22 mouse cellular contexts compared by ENCODE assay signal in the genomic region with DNA sequence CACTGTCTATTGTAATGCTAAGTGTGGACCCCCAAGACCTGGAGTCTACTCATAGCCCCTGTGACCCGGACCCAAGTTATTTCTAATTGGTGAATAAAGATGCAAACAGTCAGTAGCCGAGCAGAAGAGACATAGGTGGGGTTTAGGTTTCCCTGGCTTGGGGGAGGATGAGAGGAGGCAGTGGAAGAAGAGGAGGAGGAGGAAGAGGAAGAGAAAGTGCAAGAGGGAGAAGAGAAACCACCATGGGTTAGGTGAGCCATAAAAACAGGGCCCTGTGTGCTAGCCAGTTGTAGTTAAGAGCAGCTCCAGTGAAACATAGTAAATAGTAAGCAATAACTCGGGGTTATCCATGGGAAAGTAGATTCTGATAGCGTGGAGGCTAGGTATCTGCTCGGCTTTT. TPM values are rescaled to one million over a fixed set of nuclear protein-coding genes. Genes with fewer than 3 reads are reported as not detected.
DNase-seq lines count a peak whose midpoint lies in the region; ATAC-seq and TF ChIP-seq lines count a peak whose summit lies in the region.
"Had no signal": no experiment of that assay in that cellular context is flagged by ENCODE, and none has a peak within 500 bp of the region (broad histone marks: within the 10 kb centered on the region; RNA-seq: fewer than 3 reads in every experiment).

No protein-coding gene starts in this region.

- H3K27me3 ChIP-seq in CH12.LX (replicated peaks) = no peaks in the 10 kb centered on the region
- H3K27me3 ChIP-seq in splenic B cell, adult 2 months (ENCODE audit: control insufficient read depth, insufficient read depth, low read length, poor library complexity, severe bottlenecking) = no peaks in the 10 kb centered on the region
- H3K27me3 ChIP-seq in kidney, embryonic 16.5 days (ENCODE audit: insufficient read depth, low read length) = no peaks in the 10 kb centered on the region
- H3K27me3 ChIP-seq: embryonic facial prominence, embryonic 12.5 days; forebrain, embryonic 12.5 days had no signal

- TF ChIP-seq POLR2A in CH12.LX (IDR thresholded peaks at IDR 0.05; ENCODE audit: low read depth, low read length) = no peak

- no peaks in the 10 kb centered on the region for H3K36me3 ChIP-seq in CH12.LX (replicated peaks in 1 of 2; ENCODE audit: control insufficient read depth in 1 of 2, insufficient read depth in 1 of 2, low read length in 1 of 2)
- no peaks in the 10 kb centered on the region for H3K36me3 ChIP-seq in splenic B cell, adult 2 months (ENCODE audit: control insufficient read depth, insufficient read depth, low read length, poor library complexity, severe bottlenecking)
- no peaks in the 10 kb centered on the region for H3K36me3 ChIP-seq in kidney, embryonic 16.5 days (ENCODE audit: insufficient read depth, low read length)
- H3K36me3 ChIP-seq: embryonic facial prominence, embryonic 10.5 days; embryonic facial prominence, embryonic 12.5 days; forebrain, embryonic 12.5 days had no signal

- TF ChIP-seq CTCF in CH12.LX (conservative IDR thresholded peaks at IDR 0.05 in 1 of 2, IDR thresholded peaks at IDR 0.05 in 1 of 2; ENCODE audit: low read depth in 2 of 2, low read length in 2 of 2) = no peak

- no peak overlapping the region for H3K4me3 ChIP-seq in CH12.LX (replicated peaks in 1 of 3; ENCODE audit: low read depth in 2 of 3, low read length in 2 of 3, poor library complexity in 1 of 3)
- H3K4me3 ChIP-seq in kidney, embryonic 16.5 days (ENCODE audit: low read length) = no peak overlapping the region
- H3K4me3 ChIP-seq: embryonic facial prominence, embryonic 10.5 days; embryonic facial prominence, embryonic 12.5 days; forebrain, embryonic 12.5 days had no signal

- DNase-seq in CH12.LX (ENCODE audit: extremely low read depth) = no peak
- DNase-seq in splenic B cell, adult 2 months (ENCODE audit: low read depth, low spot score) = peak; percentile 21
- no peak for DNase-seq in lung, postnatal 10 days
- no peak for DNase-seq in gastrocnemius, adult 18-20 months (ENCODE audit: low spot score)
- DNase-seq: adrenal gland, adult 8-10 months; adrenal gland, postnatal 14 days; adrenal gland, postnatal 36 days; B cell, adult 2 months; cerebellum, adult 11-12 months; cerebellum, adult 2 months; cerebellum, adult 9-10 months; cerebellum, postnatal 10 days; cerebellum, postnatal 25 days had no signal

- peak; percentile 54; the same call in 1 of the 2 replicates for TF ChIP-seq EP300 in CH12.LX (IDR thresholded peaks at IDR 0.05; ENCODE audit: low read length)

- H3K79me2 ChIP-seq in CH12.LX (replicated peaks; ENCODE audit: control insufficient read depth, extremely low read depth, insufficient read depth, poor library complexity, severe bottlenecking) = no peaks in the 10 kb centered on the region

- dilution Hi-C loops in CH12.LX (cut with MboI; ENCODE audit: extremely low pct_ligation_motif_present, extremely low pct_unique_long_range_greater_than_20kb, low sequenced_read_pairs) = no loop called here

- H3K9me3 ChIP-seq in CH12.LX (replicated peaks; ENCODE audit: low read length) = no peaks in the 10 kb centered on the region
- no peaks in the 10 kb centered on the region for H3K9me3 ChIP-seq in kidney, embryonic 16.5 days (ENCODE audit: low read length)
- H3K9me3 ChIP-seq: embryonic facial prominence, embryonic 10.5 days; embryonic facial prominence, embryonic 12.5 days; forebrain, embryonic 12.5 days had no signal

- no peak for TF ChIP-seq RAD21 in CH12.LX (IDR thresholded peaks at IDR 0.05; ENCODE audit: low read depth, low read length)

- 76% methylated on average over 5 of the region's 5 CpGs for WGBS in kidney, embryonic 16.5 days

- no peak overlapping the region for H3K9ac ChIP-seq in CH12.LX (ENCODE audit: insufficient read depth, low read depth)
- no peak overlapping the region for H3K9ac ChIP-seq in kidney, embryonic 16.5 days (replicated peaks; ENCODE audit: low read length)
- H3K9ac ChIP-seq: embryonic facial prominence, embryonic 12.5 days; forebrain, embryonic 12.5 days had no signal

- no peak overlapping the region for H3K27ac ChIP-seq in CH12.LX (ENCODE audit: insufficient read depth, low read depth)
- H3K27ac ChIP-seq in kidney, embryonic 16.5 days (ENCODE audit: low read length) = no peak overlapping the region
- H3K27ac ChIP-seq: embryonic facial prominence, embryonic 10.5 days; embryonic facial prominence, embryonic 12.5 days; forebrain, embryonic 12.5 days had no signal

- H3K4me2 ChIP-seq in CH12.LX (ENCODE audit: insufficient read depth, low read depth, poor library complexity, severe bottlenecking) = peak overlapping the region; percentile 10; the same call in 1 of the 2 replicates
- H3K4me2 ChIP-seq in kidney, embryonic 16.5 days (replicated peaks; ENCODE audit: low read depth, low read length) = no peak overlapping the region
- H3K4me2 ChIP-seq: embryonic facial prominence, embryonic 12.5 days; forebrain, embryonic 12.5 days had no signal

- ATAC-seq in granulocyte monocyte progenitor cell, adult 5-6 weeks (replicated peaks; ENCODE audit: poor library complexity, severe bottlenecking) = peak; percentile 52
- no peak for ATAC-seq in kidney, embryonic 16.5 days (ENCODE audit: low FRiP score, low TSS enrichment)
- ATAC-seq: activated CD4-positive, CD25-positive, alpha-beta regulatory T cell, adult 4 months; CD4-positive, CD25-positive, alpha-beta regulatory T cell, adult 4 months; forebrain, embryonic 14.5 days; forebrain, embryonic 16.5 days had no signal

- in situ Hi-C loops in CH12.LX (cut with MboI; ENCODE audit: low pct_ligation_motif_present, low pct_unique_long_range_greater_than_20kb, low sequenced_read_pairs) = loop anchor here (10.0 kb wide), 1 partner anchor 66 kb away; no protein-coding TSS in a partner anchor

- peaks cover 16 to 55% of the 10 kb centered on the region in 2 experiments for H3K4me1 ChIP-seq in CH12.LX (ENCODE audit: control insufficient read depth in 1 of 2, insufficient read depth in 2 of 2)
- peaks cover 8% of the 10 kb centered on the region; the same call in 1 of the 2 replicates for H3K4me1 ChIP-seq in kidney, embryonic 16.5 days (ENCODE audit: insufficient read depth, low read length)

TF ChIP-seq in CH12.LX, 34 proteins besides CTCF, POLR2A, EP300 and RAD21:
- no peak for TF ChIP-seq TBP (conservative IDR thresholded peaks at IDR 0.05; ENCODE audit: low read depth, low read length)
- no peak for TF ChIP-seq POLR2AphosphoS2 (IDR thresholded peaks at IDR 0.05; ENCODE audit: low read depth, low read length)
- TF ChIP-seq MXI1 (IDR thresholded peaks at IDR 0.05; ENCODE audit: low read depth, low read length) = no peak
- no peak for TF ChIP-seq SIN3A (IDR thresholded peaks at IDR 0.05; ENCODE audit: low read length)
- TF ChIP-seq USF2 (conservative IDR thresholded peaks at IDR 0.05; ENCODE audit: low read depth, low read length) = no peak
- no peak for TF ChIP-seq ZC3H11A (IDR thresholded peaks at IDR 0.05; ENCODE audit: low read depth, low read length)
- no peak for TF ChIP-seq MAX (IDR thresholded peaks at IDR 0.05; ENCODE audit: low read length)
- peak; percentile 40; the same call in 1 of the 2 replicates for TF ChIP-seq IRF4 (IDR thresholded peaks at IDR 0.05; ENCODE audit: low read depth, low read length)
TF ChIP-seq in CH12.LX: peak in this region for 1.

RNA-seq across cellular contexts. Expression of gene Slc39a10, which starts 34.1 kb away (rescaled TPM):
- total RNA-seq in CH12.LX (2012; rRNA removed) (7.3 and 9.9 TPM in 2 replicates), CH12.LX (2014; rRNA removed) (14.2 TPM in 2 replicates)
- 10.3 and 11.0 TPM in 2 replicates for polyA plus RNA-seq in CH12.LX (2012; ENCODE audit: insufficient read length, low read depth)
- 12.3 and 12.5 TPM in 2 replicates for total RNA-seq in granulocyte monocyte progenitor cell, adult 5-6 weeks (2014; fragmentation: Nextera tagmentation)
- 13.4 and 21.1 TPM in 2 replicates for total RNA-seq in granulocyte monocyte progenitor cell, adult 5-6 weeks (2017)
- total RNA-seq in gastrocnemius, adult 18-20 months (2021) = 1 to 10 TPM; 4.0 to 5.3 TPM
- 39.6 and 42.8 TPM in 2 replicates for polyA plus RNA-seq in kidney, embryonic 16.5 days (2015; fragmentation: Nextera tagmentation; extraction: Ambion mirVana)
